Mouse (Mus musculus): ENCODE measurements around the gene Slco1a1. TPM values are rescaled to one million over a fixed set of nuclear protein-coding genes. Genes with fewer than 3 reads are reported as not detected.

Slco1a1 gene
- polyA plus RNA-seq, 1 experiment from 2014 or later: not detected

DNA sequence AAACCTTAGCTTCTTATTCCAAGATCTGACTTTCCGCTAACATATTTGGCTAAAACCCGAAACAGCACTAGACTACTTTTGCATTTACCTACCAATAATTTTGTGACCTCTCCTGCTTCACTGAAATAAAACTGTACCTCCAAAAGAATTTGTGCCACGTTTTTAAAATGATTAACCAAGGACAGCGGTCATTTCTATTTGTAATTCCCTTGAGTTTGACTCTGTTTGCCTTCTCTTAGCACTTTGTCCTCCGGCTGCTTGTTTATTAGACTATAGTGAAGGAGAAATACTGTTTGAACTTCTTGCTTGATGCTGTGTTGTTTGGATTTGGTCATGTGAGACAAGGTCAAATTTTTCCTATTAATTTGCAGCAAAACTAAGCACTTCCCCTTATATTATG is 78.0 kb downstream of the Slco1a1 start:
- Histone ChIP-seq H3K4me3 (no peak overlapping the region), H3K9ac (no peak overlapping the region), H3K4me2 (no peak overlapping the region), H3K4me1 (no peaks in the 10 kb centered on the region), H3K27me3 (no peaks in the 10 kb centered on the region), H3K36me3 (no peaks in the 10 kb centered on the region), H3K27ac (no peak overlapping the region), H3K9me3 (no peaks in the 10 kb centered on the region)
- WGBS: 81% methylated on average over 5 of the region's 5 CpGs
- no peak for ATAC-seq (ENCODE audit: insufficient number of reproducible peaks, insufficient read depth, low FRiP score, low TSS enrichment, low read depth)

DNA sequence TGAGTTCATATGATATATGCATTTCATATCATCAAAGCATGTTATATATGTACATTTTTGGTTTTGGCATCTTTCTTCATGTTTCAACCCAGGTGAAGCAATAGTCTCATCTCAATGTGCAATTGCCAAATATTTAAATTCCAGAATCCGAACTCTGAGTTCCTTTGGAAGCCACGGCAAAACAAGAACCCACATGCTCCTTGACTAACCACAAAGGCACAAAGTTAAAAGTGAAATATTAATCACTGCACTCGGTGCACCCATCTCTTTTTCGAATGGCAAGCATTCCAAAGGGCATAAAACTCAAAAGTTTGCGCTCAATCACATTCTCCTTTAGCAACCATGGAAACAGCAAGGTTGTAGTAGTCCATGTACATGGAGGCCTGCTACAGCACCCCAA is 80.7 kb downstream of the Slco1a1 start:
- H3K27me3 ChIP-seq: no peaks in the 10 kb centered on the region
- H3K4me1 ChIP-seq: no peaks in the 10 kb centered on the region
- no peak overlapping the region for H3K27ac ChIP-seq
- no peaks in the 10 kb centered on the region for H3K9me3 ChIP-seq
- H3K4me3 ChIP-seq: no peak overlapping the region
- no peak overlapping the region for H3K4me2 ChIP-seq
- ATAC-seq (ENCODE audit: insufficient number of reproducible peaks, insufficient read depth, low FRiP score, low TSS enrichment, low read depth): no peak
- H3K36me3 ChIP-seq: no peaks in the 10 kb centered on the region
- 81% methylated on average over 5 of the region's 5 CpGs for WGBS
- no peak overlapping the region for H3K9ac ChIP-seq

DNA sequence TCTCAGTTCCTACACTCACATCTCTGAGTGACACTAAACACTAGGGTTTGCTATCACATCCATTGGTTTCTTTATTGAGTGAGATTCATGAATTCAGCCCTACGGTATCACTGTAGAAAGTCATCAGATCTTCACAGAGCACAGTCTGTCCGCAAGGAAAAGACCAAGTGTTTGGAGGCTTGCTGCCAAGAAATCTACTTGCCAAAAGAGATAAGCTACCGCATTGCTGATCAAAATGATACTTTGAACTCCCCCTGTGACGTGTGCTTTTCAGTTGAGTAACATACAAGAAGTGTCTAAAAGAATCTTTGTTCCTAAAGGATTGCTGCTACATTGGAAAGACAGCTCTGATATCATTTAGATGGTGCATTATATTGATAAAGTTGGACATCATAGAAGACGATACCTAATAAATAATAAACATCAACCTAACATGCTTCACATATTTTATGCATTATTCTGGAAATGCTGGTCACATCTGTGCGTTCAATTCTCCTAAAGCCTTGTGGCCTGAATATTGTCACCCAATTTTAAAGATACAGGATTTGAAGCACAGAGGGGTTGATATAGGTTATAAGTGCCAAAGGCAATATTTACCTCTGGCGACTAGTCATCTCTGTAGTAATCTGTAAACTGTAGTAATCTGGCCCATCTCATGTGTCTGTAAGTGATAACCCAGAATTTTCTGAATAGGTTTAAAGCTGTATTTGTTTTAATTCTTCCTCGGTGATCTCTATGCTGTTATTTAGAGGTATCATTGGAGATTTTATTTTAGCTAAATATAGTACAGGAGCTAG is 88.8 kb downstream of the Slco1a1 start:
- Histone ChIP-seq H3K9ac (no peak overlapping the region), H3K4me3 (no peak overlapping the region), H3K27me3 (no peaks in the 10 kb centered on the region), H3K9me3 (no peaks in the 10 kb centered on the region), H3K4me2 (no peak overlapping the region), H3K27ac (no peak overlapping the region), H3K4me1 (no peaks in the 10 kb centered on the region), H3K36me3 (no peaks in the 10 kb centered on the region)
- WGBS: 79% methylated on average over 8 of the region's 8 CpGs
- ATAC-seq (ENCODE audit: insufficient number of reproducible peaks, insufficient read depth, low FRiP score, low TSS enrichment, low read depth): no peak

Other genes with a start within 250 kb of the Slco1a1 start
- 0.08 TPM in 1 of 2 replicates, not detected in the other for gene Gm5724, start 173.2 kb downstream of the Slco1a1 start, polyA plus RNA-seq (2015; fragmentation: Nextera tagmentation; extraction: Ambion mirVana)
- not detected in 2 replicates for gene Slco1a4, start 90.8 kb downstream of the Slco1a1 start, polyA plus RNA-seq (2015; fragmentation: Nextera tagmentation; extraction: Ambion mirVana)
- not detected in 2 replicates for gene Gm6614, start 64.5 kb upstream of the Slco1a1 start, polyA plus RNA-seq (2015; fragmentation: Nextera tagmentation; extraction: Ambion mirVana)